Mouse (Mus musculus): Measurements from ENCODE around the gene Naa38.

- TF ChIP-seq CTCF (IDR thresholded peaks at IDR 0.05; ENCODE audit: low read depth) (no peak), EP300 (IDR thresholded peaks at IDR 0.05; ENCODE audit: low read depth) (no peak)
Observed at GRCm38 (mm10) chr11:69418481-69419442, 23.5 kb downstream of the Naa38 start.

Data from liver, postnatal 0 days (tissue).